Mouse (Mus musculus): Measurements from ENCODE around the gene Ifna2. TPM values are rescaled to one million over a fixed set of nuclear protein-coding genes. Genes with fewer than 3 reads are reported as not detected.

The Ifna2 gene
- polyA plus RNA-seq, 1 experiment from 2014 or later, result not detected

- Histone ChIP-seq H3K36me3 (no peaks in the 10 kb centered on the region), H3K9ac (replicated peaks) (no peak within 1 kb of the TSS), H3K4me2 (no peak within 1 kb of the TSS), H3K4me3 (replicated peaks) (no peak within 1 kb of the TSS), H3K27me3 (replicated peaks) (no peaks in the 10 kb centered on the region), H3K9me3 (replicated peaks) (no peaks in the 10 kb centered on the region), H3K27ac (replicated peaks) (no peak within 1 kb of the TSS), H3K4me1 (no peaks in the 10 kb centered on the region)
- 66% methylated on average over 2 of the region's 2 CpGs for WGBS
- no peak for ATAC-seq (ENCODE audit: low FRiP score)
Observed at GRCm38 (mm10) chr4:88644359-88644758, 39.4 kb downstream of the Ifna2 start, which contains the start of gene Ifna13. Gene Ifna13, minus strand, starts transcription at chr4:88644459.

GRCm38 (mm10) chr4:88642526-88642925 lies 41.2 kb downstream of the Ifna2 start:
- Histone ChIP-seq H3K27me3 (replicated peaks) (no peaks in the 10 kb centered on the region), H3K36me3 (no peaks in the 10 kb centered on the region), H3K27ac (replicated peaks) (no peak overlapping the region), H3K9ac (replicated peaks) (no peak overlapping the region), H3K4me3 (replicated peaks) (no peak overlapping the region), H3K4me2 (no peak overlapping the region), H3K4me1 (no peaks in the 10 kb centered on the region), H3K9me3 (replicated peaks) (no peaks in the 10 kb centered on the region)
- no peak for ATAC-seq (ENCODE audit: low FRiP score)
- WGBS, result 32% methylated on average over 2 of the region's 2 CpGs

- peak overlapping the region; percentile 50 for H3K4me2 ChIP-seq
- H3K9ac ChIP-seq (replicated peaks), result no peak overlapping the region
- H3K4me1 ChIP-seq, result no peaks in the 10 kb centered on the region
- H3K4me3 ChIP-seq (replicated peaks), result peak overlapping the region; percentile 31
- WGBS, result 20% methylated on average over 11 of the region's 11 CpGs
- no peaks in the 10 kb centered on the region for H3K36me3 ChIP-seq
- H3K27ac ChIP-seq (replicated peaks), result no peak overlapping the region
- H3K9me3 ChIP-seq (replicated peaks), result no peaks in the 10 kb centered on the region
- peak; percentile 86 for ATAC-seq (ENCODE audit: low FRiP score)
- H3K27me3 ChIP-seq (replicated peaks), result no peaks in the 10 kb centered on the region
Observed at GRCm38 (mm10) chr4:88641077-88641831, 42.5 kb downstream of the Ifna2 start.

- ATAC-seq (ENCODE audit: low FRiP score), result no peak
- no peaks in the 10 kb centered on the region for H3K36me3 ChIP-seq
- no peak overlapping the region for H3K9ac ChIP-seq (replicated peaks)
- H3K9me3 ChIP-seq (replicated peaks), result no peaks in the 10 kb centered on the region
- H3K4me3 ChIP-seq (replicated peaks), result peak overlapping the region; percentile 31
- no peak overlapping the region for H3K27ac ChIP-seq (replicated peaks)
- H3K27me3 ChIP-seq (replicated peaks), result no peaks in the 10 kb centered on the region
- no peaks in the 10 kb centered on the region for H3K4me1 ChIP-seq
- 65% methylated on average over 8 of the region's 8 CpGs for WGBS
- peak overlapping the region; percentile 50 for H3K4me2 ChIP-seq
Observed at GRCm38 (mm10) chr4:88640704-88641076, 43.0 kb downstream of the Ifna2 start.

- Histone ChIP-seq H3K9me3 (replicated peaks) (no peaks in the 10 kb centered on the region; the same call in 1 of the 2 replicates), H3K36me3 (no peaks in the 10 kb centered on the region), H3K27ac (replicated peaks) (no peak within 1 kb of the TSS), H3K27me3 (replicated peaks) (no peaks in the 10 kb centered on the region), H3K4me3 (replicated peaks) (no peak within 1 kb of the TSS), H3K4me1 (no peaks in the 10 kb centered on the region), H3K4me2 (no peak within 1 kb of the TSS), H3K9ac (replicated peaks) (no peak within 1 kb of the TSS)
- WGBS, result 87% methylated on average over 4 of the region's 4 CpGs
- no peak for ATAC-seq (ENCODE audit: low FRiP score)
Observed at GRCm38 (mm10) chr4:88634311-88634710, 49.4 kb downstream of the Ifna2 start, which contains the start of gene C87499. Gene C87499, minus strand, starts transcription at chr4:88634411.

Other genes with a start within 250 kb of the Ifna2 start
- gene Hacd4, start 245.0 kb downstream of the Ifna2 start, polyA plus RNA-seq (2015; fragmentation: Nextera tagmentation; extraction: Ambion mirVana), result 4.3 and 5.5 TPM in 2 replicates
- gene Ifnb1, start 161.1 kb downstream of the Ifna2 start, polyA plus RNA-seq (2015; fragmentation: Nextera tagmentation; extraction: Ambion mirVana), result not detected in 2 replicates
- gene Ifna15, start 125.7 kb downstream of the Ifna2 start, polyA plus RNA-seq (2015; fragmentation: Nextera tagmentation; extraction: Ambion mirVana), result not detected in 2 replicates
- gene Ifna14, start 112.1 kb downstream of the Ifna2 start, polyA plus RNA-seq (2015; fragmentation: Nextera tagmentation; extraction: Ambion mirVana), result not detected in 2 replicates
- gene Ifna9, start 91.5 kb downstream of the Ifna2 start, polyA plus RNA-seq (2015; fragmentation: Nextera tagmentation; extraction: Ambion mirVana), result not detected in 2 replicates
- gene Ifna12, start 80.5 kb downstream of the Ifna2 start, polyA plus RNA-seq (2015; fragmentation: Nextera tagmentation; extraction: Ambion mirVana), result not detected in 2 replicates
- not detected in 2 replicates for gene C87499, start 49.5 kb downstream of the Ifna2 start, polyA plus RNA-seq (2015; fragmentation: Nextera tagmentation; extraction: Ambion mirVana)
- not detected in 2 replicates for gene Ifna13, start 39.5 kb downstream of the Ifna2 start, polyA plus RNA-seq (2015; fragmentation: Nextera tagmentation; extraction: Ambion mirVana)
- gene Ifna16, start 7.0 kb downstream of the Ifna2 start, polyA plus RNA-seq (2015; fragmentation: Nextera tagmentation; extraction: Ambion mirVana), result not detected in 2 replicates
- gene Ifnab, start 7.4 kb upstream of the Ifna2 start, polyA plus RNA-seq (2015; fragmentation: Nextera tagmentation; extraction: Ambion mirVana), result not detected in 2 replicates
- 1.0 and 1.4 TPM in 2 replicates for gene Gm26566, start 37.9 kb upstream of the Ifna2 start, polyA plus RNA-seq (2015; fragmentation: Nextera tagmentation; extraction: Ambion mirVana)
- 95.7 and 97.8 TPM in 2 replicates for gene Klhl9, start 38.6 kb upstream of the Ifna2 start, polyA plus RNA-seq (2015; fragmentation: Nextera tagmentation; extraction: Ambion mirVana)
- not detected in 2 replicates for gene Gm13271, start 71.0 kb upstream of the Ifna2 start, polyA plus RNA-seq (2015; fragmentation: Nextera tagmentation; extraction: Ambion mirVana)
- gene Gm13283, start 76.2 kb upstream of the Ifna2 start, polyA plus RNA-seq (2015; fragmentation: Nextera tagmentation; extraction: Ambion mirVana), result 0.18 TPM in 1 of 2 replicates, not detected in the other
- not detected in 2 replicates for gene Gm13290, start 89.9 kb upstream of the Ifna2 start, polyA plus RNA-seq (2015; fragmentation: Nextera tagmentation; extraction: Ambion mirVana)
- not detected in 2 replicates for gene Gm13289, start 93.0 kb upstream of the Ifna2 start, polyA plus RNA-seq (2015; fragmentation: Nextera tagmentation; extraction: Ambion mirVana)
- gene Gm13272, start 95.9 kb upstream of the Ifna2 start, polyA plus RNA-seq (2015; fragmentation: Nextera tagmentation; extraction: Ambion mirVana), result not detected in 2 replicates
- not detected in 2 replicates for gene Ifnz, start 98.2 kb upstream of the Ifna2 start, polyA plus RNA-seq (2015; fragmentation: Nextera tagmentation; extraction: Ambion mirVana)
- not detected in 2 replicates for gene Gm13276, start 101.8 kb upstream of the Ifna2 start, polyA plus RNA-seq (2015; fragmentation: Nextera tagmentation; extraction: Ambion mirVana)
- gene Gm13277, start 104.7 kb upstream of the Ifna2 start, polyA plus RNA-seq (2015; fragmentation: Nextera tagmentation; extraction: Ambion mirVana), result not detected in 2 replicates
- not detected in 2 replicates for gene Gm13278, start 107.6 kb upstream of the Ifna2 start, polyA plus RNA-seq (2015; fragmentation: Nextera tagmentation; extraction: Ambion mirVana)
- gene Gm13275, start 110.6 kb upstream of the Ifna2 start, polyA plus RNA-seq (2015; fragmentation: Nextera tagmentation; extraction: Ambion mirVana), result not detected in 2 replicates
- not detected in 2 replicates for gene Gm13279, start 113.5 kb upstream of the Ifna2 start, polyA plus RNA-seq (2015; fragmentation: Nextera tagmentation; extraction: Ambion mirVana)
- 0.38 TPM in 1 of 2 replicates, not detected in the other for gene Gm13285, start 115.8 kb upstream of the Ifna2 start, polyA plus RNA-seq (2015; fragmentation: Nextera tagmentation; extraction: Ambion mirVana)
- not detected in 2 replicates for gene Gm13287, start 119.3 kb upstream of the Ifna2 start, polyA plus RNA-seq (2015; fragmentation: Nextera tagmentation; extraction: Ambion mirVana)
- not detected in 2 replicates for gene Gm13288, start 121.6 kb upstream of the Ifna2 start, polyA plus RNA-seq (2015; fragmentation: Nextera tagmentation; extraction: Ambion mirVana)
- gene Ifna7, start 132.3 kb upstream of the Ifna2 start, polyA plus RNA-seq (2015; fragmentation: Nextera tagmentation; extraction: Ambion mirVana), result not detected in 2 replicates
- not detected in 2 replicates for gene Ifna11, start 136.0 kb upstream of the Ifna2 start, polyA plus RNA-seq (2015; fragmentation: Nextera tagmentation; extraction: Ambion mirVana)
- not detected in 2 replicates for gene Ifna6, start 143.5 kb upstream of the Ifna2 start, polyA plus RNA-seq (2015; fragmentation: Nextera tagmentation; extraction: Ambion mirVana)
- gene Ifna5, start 151.6 kb upstream of the Ifna2 start, polyA plus RNA-seq (2015; fragmentation: Nextera tagmentation; extraction: Ambion mirVana), result not detected in 2 replicates
- gene Ifna4, start 157.9 kb upstream of the Ifna2 start, polyA plus RNA-seq (2015; fragmentation: Nextera tagmentation; extraction: Ambion mirVana), result not detected in 2 replicates
- gene Ifna1, start 166.2 kb upstream of the Ifna2 start, polyA plus RNA-seq (2015; fragmentation: Nextera tagmentation; extraction: Ambion mirVana), result not detected in 2 replicates
- gene Ifne, start 196.3 kb upstream of the Ifna2 start, polyA plus RNA-seq (2015; fragmentation: Nextera tagmentation; extraction: Ambion mirVana), result not detected in 2 replicates